Mouse (Mus musculus) limb, embryonic 10.5 days (tissue): ENCODE data around the gene Ntmt1. TPM values are rescaled to one million over a fixed set of nuclear protein-coding genes. Genes with fewer than 3 reads are reported as not detected.

Source experiments
- DNase-seq: peaks from one replicate; pipeline ENCODE4 v3.0.0-alpha.2; 2017; ENCODE audit warnings: low spot score
- H3K27ac ChIP-seq: fragments of 300-500 bp; sonication (generic); 2 replicates; pipeline ENCODE4 v1.5.1; 2016; ENCODE audit warnings: mild to moderate bottlenecking
- H3K27me3 ChIP-seq: fragments of 300-500 bp; sonication (generic); 2 replicates; pipeline ENCODE4 v1.6.1; 2016; ENCODE audit warnings: low read depth, mild to moderate bottlenecking; ENCODE audit not compliant: poor library complexity, severe bottlenecking
- H3K36me3 ChIP-seq: fragments of 300-500 bp; sonication (generic); 2 replicates; pipeline ENCODE4 v1.6.1; 2016; ENCODE audit warnings: mild to moderate bottlenecking, moderate library complexity
- H3K4me1 ChIP-seq: fragments of 300-500 bp; sonication (generic); 2 replicates; pipeline ENCODE4 v1.6.1; 2016
- H3K4me3 ChIP-seq: fragments of 300-500 bp; sonication (generic); 2 replicates; pipeline ENCODE4 v1.5.1; 2016; ENCODE audit warnings: mild to moderate bottlenecking, moderate library complexity
- H3K9me3 ChIP-seq: fragments of 300-500 bp; sonication (generic); replicated peaks from 2 replicates; pipeline ENCODE4 v1.6.1; 2016; ENCODE audit warnings: mild to moderate bottlenecking
- WGBS: fragments of 180-500 bp; shearing (Covaris S2); methylation state at CpG from one replicate; pipeline ENCODE4 v1.1.7; 2016; 5-methylcytosine and 5-hydroxymethylcytosine counted together
- polyA plus RNA-seq: library from polyadenylated mRNA; unstranded; fragments of >200 nt; fragmentation: Nextera tagmentation; extraction: Ambion mirVana; gene quantifications from 2 replicates; pipeline ENCODE4 v1.2.1, GENCODE M21; 2016

Ntmt1 gene
- polyA plus RNA-seq, 1 experiment from 2014 or later = 138 TPM

- Histone ChIP-seq H3K4me1 (peaks cover 34% of the 10 kb centered on the region), H3K4me3 (peak overlapping the region; percentile 24), H3K9me3 (no peaks in the 10 kb centered on the region), H3K27me3 (no peaks in the 10 kb centered on the region), H3K36me3 (peaks cover 50% of the 10 kb centered on the region), H3K27ac (no peak overlapping the region)
- no peak for DNase-seq
- WGBS = 92% methylated on average over 5 of the region's 5 CpGs
These were observed 1.9 kb downstream of the Ntmt1 start for GRCm38 (mm10) chr2:30809503-30809902.

DNA sequence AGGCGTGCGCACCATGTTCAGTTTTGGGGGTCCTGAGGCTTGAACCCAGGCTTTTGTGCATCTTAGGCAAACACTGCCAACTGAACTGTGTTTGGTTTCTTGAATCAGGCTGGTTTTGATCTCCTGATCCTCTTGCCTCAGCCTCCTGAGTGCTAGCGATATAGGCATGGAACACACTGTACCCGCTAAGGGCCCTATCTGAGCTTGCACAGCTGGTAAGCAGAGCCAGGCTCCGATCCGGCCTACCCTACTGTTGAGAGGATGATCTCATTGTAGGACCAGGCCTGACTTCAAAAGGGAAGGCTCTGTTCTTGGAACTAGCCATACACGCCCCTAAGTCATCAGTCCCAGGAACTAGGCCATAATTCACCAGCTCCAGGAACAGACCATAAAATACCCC lies 2.9 kb downstream of the Ntmt1 start:
- Histone ChIP-seq H3K36me3 (peaks cover 60% of the 10 kb centered on the region), H3K4me1 (peaks cover 34% of the 10 kb centered on the region), H3K27ac (no peak overlapping the region), H3K27me3 (no peaks in the 10 kb centered on the region), H3K9me3 (no peaks in the 10 kb centered on the region), H3K4me3 (no peak overlapping the region)
- WGBS = 82% methylated on average over 7 of the region's 7 CpGs
- no peak for DNase-seq

DNA sequence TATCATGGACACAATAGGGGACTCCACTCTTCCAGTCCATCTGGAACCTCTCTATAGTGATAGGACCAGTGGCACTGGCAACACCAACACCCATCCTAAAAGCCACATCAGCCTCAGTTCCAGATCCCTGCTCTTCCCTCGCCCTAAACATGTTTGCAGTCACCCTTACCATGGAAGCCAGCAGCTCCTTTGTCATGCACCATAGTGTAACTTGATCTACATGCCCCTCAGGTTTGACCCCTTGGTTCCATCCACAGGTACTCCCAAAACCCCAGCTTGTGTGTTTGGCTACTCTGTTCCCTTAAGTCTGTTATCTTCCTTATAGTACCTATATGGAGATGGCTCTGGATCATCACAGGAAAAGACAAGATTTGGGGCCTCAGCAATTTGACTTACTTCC lies 8.8 kb downstream of the Ntmt1 start:
- Histone ChIP-seq H3K36me3 (peaks cover 98% of the 10 kb centered on the region), H3K27me3 (no peaks in the 10 kb centered on the region), H3K4me3 (no peak overlapping the region), H3K4me1 (peaks cover 33% of the 10 kb centered on the region), H3K27ac (no peak overlapping the region), H3K9me3 (0 out of 2 replicates have a peak, but pooled peaks cover 3% of the 10 kb centered on the region)
- DNase-seq = no peak
- 91% methylated on average over 1 of the region's 1 CpGs for WGBS

DNA sequence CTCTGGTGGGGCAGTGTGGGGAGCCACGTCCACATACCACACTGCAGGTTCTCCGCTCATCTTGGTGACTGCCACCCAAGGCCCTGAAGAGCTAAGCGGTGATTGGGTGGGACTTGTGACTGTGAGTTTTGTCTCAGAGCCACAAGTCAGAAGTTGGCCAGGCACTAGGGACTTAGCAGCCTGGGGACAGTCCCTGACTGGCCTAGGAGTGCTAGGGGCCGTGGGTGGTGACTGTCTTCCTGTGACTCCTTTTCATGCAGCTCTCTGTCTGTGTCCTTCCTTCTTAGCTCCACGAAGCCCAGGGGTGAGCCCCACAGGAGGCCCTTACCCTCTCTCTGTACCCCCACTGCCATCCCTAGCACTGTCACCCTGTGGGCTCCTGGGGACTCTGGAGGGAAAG lies 12.2 kb downstream of the Ntmt1 start:
- no peak for DNase-seq
- Histone ChIP-seq H3K27ac (no peak overlapping the region), H3K36me3 (peaks cover 98% of the 10 kb centered on the region)

DNA sequence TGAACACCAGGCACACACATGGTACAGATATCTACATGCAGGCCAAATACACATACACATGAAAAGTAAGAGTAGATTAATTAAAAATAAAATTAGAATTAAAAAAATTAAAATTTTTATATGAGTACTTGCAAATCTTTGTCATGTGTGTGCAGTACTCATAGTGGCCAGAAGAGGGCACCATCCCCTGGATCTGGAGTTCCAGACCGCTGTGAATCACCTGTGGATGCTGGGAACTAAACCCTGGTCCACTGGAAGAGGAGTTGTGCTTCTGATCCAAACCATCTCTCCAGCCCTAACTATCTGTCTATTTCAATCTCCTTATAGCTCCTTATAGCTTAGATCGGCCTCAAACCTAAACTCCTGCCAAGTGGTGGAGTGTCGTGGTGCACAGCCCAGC lies 13.4 kb downstream of the Ntmt1 start:
- peaks cover 60% of the 10 kb centered on the region for H3K4me1 ChIP-seq
- no peak overlapping the region for H3K4me3 ChIP-seq
- 0 out of 2 replicates have a peak, but pooled peaks cover 3% of the 10 kb centered on the region for H3K9me3 ChIP-seq
- DNase-seq = no peak
- WGBS = 93% methylated on average over 3 of the region's 3 CpGs
- peaks cover 98% of the 10 kb centered on the region for H3K36me3 ChIP-seq
- H3K27me3 ChIP-seq = no peaks in the 10 kb centered on the region
- no peak overlapping the region for H3K27ac ChIP-seq

More for the DNA sequence above, 12.2 kb downstream of the Ntmt1 start:
- Histone ChIP-seq H3K4me1 (peaks cover 61% of the 10 kb centered on the region), H3K9me3 (0 out of 2 replicates have a peak, but pooled peaks cover 3% of the 10 kb centered on the region), H3K27me3 (no peaks in the 10 kb centered on the region), H3K4me3 (no peak overlapping the region)
- WGBS = 94% methylated on average over 5 of the region's 5 CpGs

DNA sequence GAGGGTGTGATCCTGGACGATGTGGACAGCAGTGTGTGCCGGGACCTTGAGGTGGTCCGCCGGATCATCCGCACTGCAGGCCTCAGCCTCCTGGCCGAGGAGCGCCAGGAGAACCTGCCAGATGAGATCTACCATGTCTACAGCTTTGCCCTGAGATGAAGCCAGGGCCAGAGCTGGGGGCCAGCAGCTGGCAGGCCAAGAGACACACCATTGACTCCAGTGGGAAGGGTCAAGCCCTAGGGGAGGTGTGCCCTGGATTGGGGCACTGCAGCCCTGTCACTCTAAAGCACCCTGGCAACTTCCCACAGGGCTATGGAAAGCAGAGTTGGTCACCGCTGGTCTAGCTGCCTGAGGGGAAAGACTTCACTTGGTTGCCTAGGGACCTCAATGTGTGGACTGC lies 14.8 kb downstream of the Ntmt1 start:
- peaks cover 65% of the 10 kb centered on the region for H3K4me1 ChIP-seq

DNA sequence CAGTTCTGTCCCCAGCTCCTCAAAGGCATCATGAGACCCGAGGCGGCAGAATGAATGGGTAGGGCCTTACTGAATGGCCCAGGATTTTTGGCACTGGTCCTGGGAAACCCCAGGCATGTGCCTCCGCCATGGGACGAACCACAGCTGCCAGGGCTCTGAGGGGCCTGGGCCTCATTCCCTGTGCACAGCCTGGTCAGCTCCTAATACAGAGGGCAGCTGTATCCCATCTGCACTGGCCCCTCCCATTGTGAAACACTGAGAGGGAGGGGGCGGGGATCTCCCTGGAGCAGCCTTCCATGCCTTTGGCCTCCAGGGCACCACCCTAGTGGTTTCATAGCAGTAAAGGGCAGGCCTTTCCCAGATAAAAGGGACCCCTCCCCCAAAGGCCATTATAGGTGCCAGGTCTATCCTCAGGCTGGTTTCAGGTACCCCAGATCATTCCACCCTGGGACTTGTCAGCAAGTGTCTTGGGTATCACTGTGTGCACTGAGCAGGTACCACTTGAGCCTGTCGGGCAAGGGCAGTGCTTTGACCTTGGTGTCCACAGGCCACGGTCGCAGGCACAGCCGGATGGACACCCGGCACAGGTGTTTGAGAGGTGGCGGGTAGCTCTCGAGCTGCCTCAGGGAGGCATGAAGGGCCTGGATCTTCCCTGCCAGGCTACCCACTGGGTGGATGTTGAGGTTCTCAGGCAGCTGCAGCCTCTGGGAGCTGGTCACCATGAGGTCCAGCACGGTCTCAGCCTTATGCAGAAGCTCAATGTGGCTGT lies 15.9 kb downstream of the Ntmt1 start:
- H3K4me3 ChIP-seq = 0 out of 2 replicates have a peak overlapping the region, but pooled peaks have one; percentile 3
- DNase-seq = no peak
- H3K9me3 ChIP-seq = 0 out of 2 replicates have a peak, but pooled peaks cover 3% of the 10 kb centered on the region
- peaks cover 61% of the 10 kb centered on the region for H3K4me1 ChIP-seq
- peaks cover 84% of the 10 kb centered on the region for H3K36me3 ChIP-seq
- H3K27me3 ChIP-seq = no peaks in the 10 kb centered on the region
- WGBS = 78% methylated on average over 13 of the region's 13 CpGs
- H3K27ac ChIP-seq = peak overlapping the region; percentile 26

More for the DNA sequence above, 14.8 kb downstream of the Ntmt1 start:
- 91% methylated on average over 8 of the region's 8 CpGs for WGBS
- Histone ChIP-seq H3K9me3 (0 out of 2 replicates have a peak, but pooled peaks cover 3% of the 10 kb centered on the region), H3K36me3 (peaks cover 95% of the 10 kb centered on the region), H3K27me3 (no peaks in the 10 kb centered on the region), H3K4me3 (0 out of 2 replicates have a peak overlapping the region, but pooled peaks have one; percentile 1), H3K27ac (no peak overlapping the region)
- DNase-seq = no peak

GRCm38 (mm10) chr2:30826825-30827748 lies 19.5 kb downstream of the Ntmt1 start:
- Histone ChIP-seq H3K4me3 (peak overlapping the region; percentile 82), H3K4me1 (peaks cover 73% of the 10 kb centered on the region), H3K27me3 (no peaks in the 10 kb centered on the region), H3K36me3 (peaks cover 48% of the 10 kb centered on the region), H3K27ac (peak overlapping the region; percentile 85), H3K9me3 (no peaks in the 10 kb centered on the region)
- DNase-seq = peak; percentile 56
- WGBS = 36% methylated on average over 26 of the region's 26 CpGs

DNA sequence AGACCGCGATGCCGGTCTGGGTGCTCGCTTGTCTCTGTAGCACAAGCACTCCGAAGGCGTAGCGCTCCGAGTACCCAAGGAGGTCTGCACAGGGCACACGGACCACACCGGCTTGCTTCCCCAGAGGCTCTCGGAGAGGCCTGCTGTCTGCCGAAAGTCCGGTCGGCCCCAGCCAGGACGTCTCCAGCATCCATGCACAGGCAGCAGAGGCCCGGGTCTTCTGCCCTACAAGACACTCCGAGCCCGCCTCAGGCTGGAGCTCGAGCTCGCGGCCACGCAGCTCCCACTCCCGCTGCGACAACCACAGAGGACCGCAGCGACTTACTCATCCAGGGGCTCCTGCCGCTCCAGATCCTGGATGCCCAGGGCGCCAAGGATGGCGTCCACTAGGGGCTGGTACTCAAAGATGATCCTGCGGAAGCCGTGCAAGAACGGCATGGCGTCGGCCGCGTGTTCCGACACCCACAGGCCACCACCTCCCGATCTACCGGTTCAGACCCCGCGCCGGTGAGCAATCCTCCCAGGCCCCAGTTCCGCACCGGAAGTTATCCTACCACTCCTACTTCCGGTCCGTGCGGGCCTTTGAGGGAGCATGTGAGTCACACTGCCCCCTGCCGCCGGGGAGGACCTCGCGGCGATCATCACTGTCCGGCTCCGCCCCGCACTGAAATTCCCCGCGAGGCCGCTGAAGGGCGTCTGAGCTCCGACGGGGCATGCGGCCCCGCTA lies 20.3 kb downstream of the Ntmt1 start:
- Histone ChIP-seq H3K4me3 (peak overlapping the region; percentile 82), H3K36me3 (peaks cover 40% of the 10 kb centered on the region), H3K27me3 (no peaks in the 10 kb centered on the region), H3K9me3 (no peaks in the 10 kb centered on the region), H3K27ac (peak overlapping the region; percentile 85), H3K4me1 (peaks cover 70% of the 10 kb centered on the region)
- under 1% methylated on average over 63 of the region's 63 CpGs for WGBS
- DNase-seq = peak; percentile 100

GRCm38 (mm10) chr2:30829315-30829714 lies 21.7 kb downstream of the Ntmt1 start:
- peak overlapping the region; percentile 83 for H3K27ac ChIP-seq
- peaks cover 26% of the 10 kb centered on the region for H3K36me3 ChIP-seq
- H3K4me3 ChIP-seq = no peak overlapping the region
- H3K4me1 ChIP-seq = peaks cover 70% of the 10 kb centered on the region
- no peaks in the 10 kb centered on the region for H3K27me3 ChIP-seq
- 39% methylated on average over 5 of the region's 5 CpGs for WGBS
- peak; percentile 62 for DNase-seq
- no peaks in the 10 kb centered on the region for H3K9me3 ChIP-seq

DNA sequence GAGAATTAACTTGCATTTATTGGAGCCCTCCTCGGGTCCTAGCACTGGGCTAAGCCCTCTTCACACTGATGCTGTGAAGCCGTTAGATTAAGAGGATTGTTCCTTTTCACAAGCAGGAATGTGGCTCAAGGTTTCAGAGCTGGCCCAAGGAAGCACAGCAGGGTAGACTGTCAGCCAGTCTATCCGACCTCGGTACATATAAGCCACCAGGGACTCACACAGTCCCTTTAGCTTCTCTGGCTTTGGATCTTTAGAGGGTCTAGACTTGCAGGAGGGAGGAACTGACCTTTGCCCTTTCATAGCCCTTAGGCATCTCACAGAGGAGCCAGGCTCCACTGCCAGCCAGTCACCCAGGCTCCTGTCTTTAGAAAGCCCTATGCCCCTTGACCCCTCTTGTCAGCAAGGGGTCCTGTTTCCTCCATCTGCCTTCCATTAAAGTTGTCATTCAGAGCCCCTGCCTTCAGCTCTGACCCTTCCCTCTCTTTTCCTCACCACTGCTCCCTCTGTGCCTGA lies 22.7 kb downstream of the Ntmt1 start, which contains the start of gene Asb6:
Gene Asb6 (minus strand): TSS at position 51 of the 513 bp plus-strand sequence.
- DNase-seq = peak; percentile 45
- Histone ChIP-seq H3K27ac (peak within 1 kb of the TSS; percentile 83), H3K4me1 (peaks cover 80% of the 10 kb centered on the region), H3K36me3 (peaks cover 16% of the 10 kb centered on the region), H3K4me3 (no peak within 1 kb of the TSS), H3K27me3 (no peaks in the 10 kb centered on the region), H3K9me3 (no peaks in the 10 kb centered on the region)
- WGBS = 11% methylated on average over 4 of the region's 4 CpGs

DNA sequence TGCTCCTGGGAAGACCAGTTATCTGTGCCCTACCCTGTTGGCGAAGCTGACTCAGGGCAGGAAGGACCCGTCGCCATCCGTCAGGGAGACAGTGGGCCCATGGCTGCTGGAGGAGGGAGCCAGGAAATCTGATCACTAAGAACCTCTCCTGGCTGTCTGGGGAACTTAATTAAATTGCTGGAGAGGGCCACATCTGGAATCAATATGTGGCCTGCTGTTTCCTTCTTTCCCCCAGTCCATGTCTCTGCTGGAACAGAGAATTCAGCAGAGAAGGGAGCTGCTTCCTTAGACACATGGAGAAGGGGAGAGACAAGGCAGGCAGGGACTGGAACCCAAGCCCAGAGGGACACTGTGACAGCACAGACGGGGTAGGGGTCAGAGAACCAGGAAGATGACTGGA lies 26.0 kb downstream of the Ntmt1 start:
- WGBS = 14% methylated on average over 5 of the region's 5 CpGs
- H3K36me3 ChIP-seq = no peaks in the 10 kb centered on the region
- DNase-seq = peak; percentile 75
- no peaks in the 10 kb centered on the region for H3K27me3 ChIP-seq
- peak overlapping the region; percentile 96 for H3K27ac ChIP-seq
- peak overlapping the region; percentile 16 for H3K4me3 ChIP-seq
- no peaks in the 10 kb centered on the region for H3K9me3 ChIP-seq
- H3K4me1 ChIP-seq = peaks cover 90% of the 10 kb centered on the region
